Mouse (Mus musculus) gastrocnemius, postnatal 14 days (tissue): ENCODE results near the gene Galnt18. TPM values are rescaled to one million over a fixed set of nuclear protein-coding genes. Genes with fewer than 3 reads are reported as not detected.

ENCODE experiments used
- DNase-seq: peaks from one replicate; pipeline ENCODE4 v3.0.0; 2021; ENCODE audit warnings: mixed read lengths
- intact Hi-C: fragments of 180-260 bp; cut with DNase I; formaldehyde crosslinking; loops from one replicate; pipeline ENCODE4 v1.15.1; 2025; ENCODE audit warnings: low total_unique reads
- microRNA-seq, 2 experiments: library from miRNA; unstranded; fragments of <30 nt; microRNA quantifications; one replicate each; pipeline ENCODE4 v1.2.0; 2021
- total RNA-seq, 2 experiments: library from RNA; stranded (reverse); gene quantifications; 2 replicates each; pipeline ENCODE4 v1.2.3; 2021

Gene Galnt18
- total RNA-seq, 2 experiments from 2014 or later = 8.3 to 8.8 TPM

DNA sequence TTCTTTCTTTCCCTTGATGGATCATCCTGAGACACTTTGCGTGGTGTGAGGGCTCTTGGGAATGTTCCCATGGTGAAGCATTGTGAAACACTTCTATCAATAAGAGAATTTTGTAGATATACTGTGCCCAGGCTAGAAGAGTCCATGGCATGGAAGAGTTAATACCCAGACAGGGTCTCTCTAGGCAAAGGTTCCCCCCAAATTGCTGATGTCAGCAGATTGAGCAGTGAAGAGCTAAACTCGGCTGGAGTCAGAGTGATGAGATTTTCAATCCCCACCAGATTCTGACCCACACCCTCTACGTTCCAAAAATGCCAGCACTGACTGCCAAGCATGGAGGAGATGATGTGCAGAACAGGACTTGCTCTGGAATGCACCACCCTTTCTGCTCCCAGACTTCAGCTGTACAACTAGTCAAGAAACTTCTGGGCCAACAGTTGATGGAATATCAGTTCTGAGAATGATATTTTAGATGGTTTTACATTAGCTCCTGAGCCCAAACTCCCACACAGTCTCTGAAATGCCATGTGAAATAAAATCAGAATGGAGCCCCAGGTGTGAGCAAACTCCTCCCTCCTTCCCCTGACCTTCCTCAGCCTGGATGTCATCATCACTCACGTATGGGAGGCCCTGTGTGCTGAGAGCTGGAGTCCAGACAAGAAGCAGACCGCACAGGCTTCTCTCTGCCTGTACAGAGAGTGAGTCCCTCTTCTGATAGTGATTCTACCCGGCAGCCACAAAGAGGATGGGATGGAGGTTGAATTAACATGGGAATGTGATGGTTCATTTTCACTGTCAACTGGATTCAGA is 329.3 kb downstream of the Galnt18 start:
- intact Hi-C loops = no loop called here
- DNase-seq = no peak

DNA sequence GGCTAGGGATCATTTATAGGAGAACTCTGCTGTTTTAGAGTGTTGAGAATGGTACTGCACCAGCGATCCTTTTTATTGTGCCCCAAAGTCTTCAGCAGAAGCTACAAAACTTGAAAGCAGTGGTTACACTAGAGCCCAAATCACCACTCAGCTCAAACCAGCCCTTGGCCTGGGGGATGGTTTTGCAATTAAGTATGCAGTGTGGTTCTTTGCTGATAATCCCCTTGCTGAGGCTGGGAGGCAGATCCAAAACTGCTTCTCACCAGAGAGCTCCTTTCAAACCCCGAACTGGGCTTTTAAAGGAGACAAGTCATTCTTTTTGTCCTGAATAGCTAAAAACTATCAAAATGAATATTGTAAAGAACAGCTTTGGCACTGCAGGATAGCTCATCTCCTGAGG is 346.6 kb downstream of the Galnt18 start:
- DNase-seq = no peak
- intact Hi-C loops = no loop called here

DNA sequence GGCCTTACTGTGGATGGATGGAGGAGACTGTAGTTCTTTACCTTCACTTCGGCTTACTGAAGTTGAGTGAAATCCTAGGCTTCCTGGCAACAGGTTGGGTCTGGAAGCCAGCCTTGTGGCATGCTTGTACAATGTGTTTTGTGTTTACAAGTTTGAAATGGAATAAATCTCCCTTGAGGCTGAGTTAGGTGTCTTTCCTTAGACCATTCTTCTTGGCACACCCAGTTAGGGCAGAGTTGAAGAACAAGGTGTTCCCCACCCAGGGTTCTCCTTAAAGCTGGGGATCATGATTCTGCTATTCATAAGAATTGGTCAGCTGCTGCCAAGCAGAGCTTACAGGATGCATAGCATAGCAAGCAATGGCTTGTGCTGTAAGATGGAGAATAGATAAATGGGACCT is 352.4 kb downstream of the Galnt18 start:
- intact Hi-C loops = no loop called here
- DNase-seq = no peak

Small RNAs within 50 kb of the gene (microRNA-seq; reads per million reads assigned to microRNA genes)
- 0 reads per million in 2 experiments for gene Gm25787

Other genes starting within 250 kb of the Galnt18 start
- 100 to 1,000 TPM; 123 to 126 TPM for gene Usp47, start 243.5 kb upstream of the Galnt18 start, total RNA-seq